Mouse (Mus musculus) liver, postnatal 0 days (tissue): ENCODE results near the gene Gm28043. TPM values are rescaled to one million over a fixed set of nuclear protein-coding genes. Genes with fewer than 3 reads are reported as not detected.

Experiments used
- ATAC-seq: fragments of 200-750 bp; cut with Nextera tagmentation; 2 replicates; pipeline ENCODE4 v1.8.0; 2017; ENCODE audit warnings: mild to moderate bottlenecking, moderate library complexity
- DNase-seq: peaks from one replicate; pipeline ENCODE4 v3.0.0-alpha.2; 2016
- H3K27ac ChIP-seq: fragments of 300-500 bp; sonication (generic); 2 replicates; pipeline ENCODE4 v1.5.1; 2014; ENCODE audit warnings: antibody characterized with exemption, moderate library complexity, mild to moderate bottlenecking, low read depth
- H3K27me3 ChIP-seq: fragments of 300-500 bp; sonication (generic); 2 replicates; pipeline ENCODE4 v1.6.1; 2014; ENCODE audit warnings: low read length, control low read depth, mixed read lengths; ENCODE audit not compliant: insufficient read depth
- H3K36me3 ChIP-seq: fragments of 300-500 bp; sonication (generic); replicated peaks from 2 replicates; pipeline ENCODE4 v1.6.1; 2014; ENCODE audit warnings: mild to moderate bottlenecking, control low read depth, low read length, moderate library complexity, mixed read lengths; ENCODE audit not compliant: insufficient read depth
- H3K4me1 ChIP-seq: fragments of 300-500 bp; sonication (generic); 2 replicates; pipeline ENCODE4 v1.6.1; 2014; ENCODE audit warnings: antibody characterized with exemption, mild to moderate bottlenecking, control low read depth; ENCODE audit not compliant: insufficient read depth
- H3K4me2 ChIP-seq: fragments of 300-500 bp; sonication (generic); 2 replicates; pipeline ENCODE4 v1.6.1; 2014; ENCODE audit warnings: low read depth, mild to moderate bottlenecking, low read length, moderate library complexity, mixed read lengths
- H3K4me3 ChIP-seq: fragments of 300-500 bp; sonication (generic); 2 replicates; pipeline ENCODE4 v1.5.1; 2014; ENCODE audit warnings: low read depth, low read length
- H3K9ac ChIP-seq: fragments of 300-500 bp; sonication (generic); replicated peaks from 2 replicates; pipeline ENCODE4 v1.6.1; 2014; ENCODE audit warnings: mild to moderate bottlenecking, moderate library complexity
- H3K9me3 ChIP-seq: fragments of 300-500 bp; sonication (generic); 2 replicates; pipeline ENCODE4 v1.6.1; 2016; ENCODE audit warnings: mild to moderate bottlenecking, control low read depth, low read length, mixed read lengths
- CTCF ChIP-seq: sonication (generic); IDR thresholded peaks from 2 replicates; pipeline ENCODE4 v1.5.1; 2016; ENCODE audit warnings: antibody characterized with exemption, low read depth
- EP300 ChIP-seq: IDR thresholded peaks from 2 replicates; pipeline ENCODE4 v1.6.1; 2016; ENCODE audit warnings: antibody characterized with exemption, low read depth, mild to moderate bottlenecking
- WGBS: fragments of 180-500 bp; shearing (Covaris S2); extraction: QIAGEN DNeasy Blood & Tissue Kit; methylation state at CpG from one replicate; pipeline ENCODE4 v1.1.7; 2014; ENCODE audit not compliant: insufficient replicate concordance; 5-methylcytosine and 5-hydroxymethylcytosine counted together
- polyA plus RNA-seq: library from polyadenylated mRNA; unstranded; fragments of >200 nt; fragmentation: Nextera tagmentation; extraction: Ambion mirVana; gene quantifications from 2 replicates; pipeline ENCODE4 v1.2.1, GENCODE M21; 2015

Gm28043 gene
- polyA plus RNA-seq, 1 experiment from 2014 or later, result 0.69 TPM

DNA sequence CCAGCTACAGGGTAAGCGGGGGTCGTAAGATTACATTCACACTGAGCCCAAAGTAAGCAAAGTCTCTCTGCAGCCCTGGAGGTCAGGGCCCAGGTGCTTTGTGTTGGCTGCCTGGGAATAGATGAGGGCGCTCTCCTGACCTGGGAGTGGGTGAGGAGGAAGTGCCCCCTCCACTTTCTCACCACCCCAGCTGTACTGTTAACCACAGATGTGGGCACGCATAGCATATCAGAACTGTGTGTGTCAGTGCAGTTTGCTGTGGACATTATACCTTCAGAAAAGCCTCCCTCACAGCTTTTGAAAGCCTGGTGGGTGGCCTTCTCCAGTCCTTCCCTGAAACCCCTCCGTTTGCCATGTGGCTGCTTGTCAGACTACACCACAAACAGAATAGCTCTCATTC lies 30.4 kb upstream of the Gm28043 start:
- Histone ChIP-seq H3K27ac (no peak overlapping the region), H3K9me3 (no peaks in the 10 kb centered on the region), H3K36me3 (peaks cover 7% of the 10 kb centered on the region), H3K27me3 (no peaks in the 10 kb centered on the region), H3K4me1 (no peaks in the 10 kb centered on the region), H3K4me2 (no peak overlapping the region), H3K4me3 (no peak overlapping the region), H3K9ac (no peak overlapping the region)
- ATAC-seq, result no peak
- no peak for DNase-seq
- 40% methylated on average over 5 of the region's 5 CpGs for WGBS
- TF ChIP-seq CTCF (no peak), EP300 (no peak)

DNA sequence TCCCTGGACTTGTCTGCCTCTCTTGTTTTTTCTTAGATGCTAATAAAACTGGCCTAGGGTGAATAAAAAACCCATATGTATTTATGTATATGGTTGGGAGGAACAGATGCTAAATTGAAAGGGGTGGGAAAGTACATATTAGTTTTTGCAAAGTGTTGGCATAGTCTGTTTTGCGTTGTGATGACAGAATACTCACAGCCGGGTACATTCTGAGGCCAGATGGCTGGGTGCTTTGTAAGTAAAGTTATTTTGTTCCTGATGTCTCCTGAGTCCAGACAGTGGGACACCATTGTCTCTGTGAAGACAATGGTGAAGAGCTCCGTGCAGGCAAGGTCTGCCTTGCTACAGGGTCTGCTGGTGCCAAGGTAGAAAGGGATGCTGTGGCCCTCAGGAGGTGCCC lies 29.9 kb upstream of the Gm28043 start:
- no peak overlapping the region for H3K9ac ChIP-seq
- WGBS, result 77% methylated on average over 3 of the region's 3 CpGs

DNA sequence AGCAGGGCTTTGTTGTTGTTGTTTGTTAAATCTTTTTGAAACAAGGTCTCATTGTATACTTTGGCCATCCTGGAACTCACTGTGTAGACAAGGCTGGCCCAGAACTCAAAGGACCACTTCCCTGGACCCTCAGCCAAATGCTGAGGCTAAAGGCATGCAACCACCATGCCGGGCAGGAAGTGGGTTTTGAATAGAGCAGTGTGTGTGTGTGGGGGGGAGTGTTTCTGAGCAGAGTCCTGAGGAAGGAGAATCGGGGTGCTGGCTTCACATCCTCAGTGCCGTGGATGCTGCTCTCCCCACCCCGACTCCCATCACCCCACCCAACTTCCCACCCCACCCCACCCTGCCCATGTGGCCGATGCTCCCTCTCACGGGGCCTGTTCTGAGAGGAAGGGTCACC lies 29.2 kb upstream of the Gm28043 start:
- Histone ChIP-seq H3K4me1 (no peaks in the 10 kb centered on the region), H3K4me3 (no peak overlapping the region), H3K9me3 (no peaks in the 10 kb centered on the region), H3K27ac (no peak overlapping the region), H3K27me3 (no peaks in the 10 kb centered on the region), H3K9ac (no peak overlapping the region), H3K36me3 (peaks cover 3% of the 10 kb centered on the region), H3K4me2 (no peak overlapping the region)
- WGBS, result 71% methylated on average over 6 of the region's 6 CpGs
- ATAC-seq (no peak), DNase-seq (no peak)
- TF ChIP-seq CTCF (no peak), EP300 (no peak)

More for the DNA sequence above, 29.9 kb upstream of the Gm28043 start:
- TF ChIP-seq EP300, result no peak
- TF ChIP-seq CTCF, result no peak
- ATAC-seq (no peak), DNase-seq (no peak)
- Histone ChIP-seq H3K4me2 (no peak overlapping the region), H3K9me3 (no peaks in the 10 kb centered on the region), H3K4me1 (no peaks in the 10 kb centered on the region), H3K27me3 (no peaks in the 10 kb centered on the region), H3K4me3 (no peak overlapping the region), H3K27ac (no peak overlapping the region), H3K36me3 (peaks cover 4% of the 10 kb centered on the region)

DNA sequence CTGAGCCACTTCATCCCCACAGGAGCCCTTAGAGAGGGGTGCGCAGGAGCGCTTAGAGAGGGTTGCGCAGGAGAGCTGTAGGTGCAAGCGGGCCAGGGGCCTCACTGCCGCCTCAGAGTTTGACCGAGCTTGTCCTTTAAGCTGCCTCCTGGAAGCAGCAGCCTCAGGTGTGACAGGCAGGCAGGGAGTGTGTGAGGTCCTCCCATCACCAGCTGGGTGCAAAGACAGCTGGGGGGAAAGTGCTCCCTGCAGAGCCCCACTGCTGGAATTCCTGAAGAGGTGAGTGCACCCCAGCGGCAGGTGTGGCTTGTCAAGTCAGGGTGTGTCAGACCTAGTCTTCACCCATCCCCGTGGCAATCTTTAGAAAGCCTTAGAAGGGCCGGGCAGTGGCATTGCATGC lies 27.8 kb upstream of the Gm28043 start:
- DNase-seq, result no peak
- Histone ChIP-seq H3K9me3 (no peaks in the 10 kb centered on the region), H3K9ac (no peak overlapping the region), H3K36me3 (peaks cover 3% of the 10 kb centered on the region), H3K27me3 (no peaks in the 10 kb centered on the region), H3K27ac (no peak overlapping the region), H3K4me2 (no peak overlapping the region), H3K4me3 (no peak overlapping the region), H3K4me1 (no peaks in the 10 kb centered on the region)
- TF ChIP-seq EP300 (no peak), CTCF (no peak)
- 88% methylated on average over 9 of the region's 9 CpGs for WGBS
- no peak for ATAC-seq

DNA sequence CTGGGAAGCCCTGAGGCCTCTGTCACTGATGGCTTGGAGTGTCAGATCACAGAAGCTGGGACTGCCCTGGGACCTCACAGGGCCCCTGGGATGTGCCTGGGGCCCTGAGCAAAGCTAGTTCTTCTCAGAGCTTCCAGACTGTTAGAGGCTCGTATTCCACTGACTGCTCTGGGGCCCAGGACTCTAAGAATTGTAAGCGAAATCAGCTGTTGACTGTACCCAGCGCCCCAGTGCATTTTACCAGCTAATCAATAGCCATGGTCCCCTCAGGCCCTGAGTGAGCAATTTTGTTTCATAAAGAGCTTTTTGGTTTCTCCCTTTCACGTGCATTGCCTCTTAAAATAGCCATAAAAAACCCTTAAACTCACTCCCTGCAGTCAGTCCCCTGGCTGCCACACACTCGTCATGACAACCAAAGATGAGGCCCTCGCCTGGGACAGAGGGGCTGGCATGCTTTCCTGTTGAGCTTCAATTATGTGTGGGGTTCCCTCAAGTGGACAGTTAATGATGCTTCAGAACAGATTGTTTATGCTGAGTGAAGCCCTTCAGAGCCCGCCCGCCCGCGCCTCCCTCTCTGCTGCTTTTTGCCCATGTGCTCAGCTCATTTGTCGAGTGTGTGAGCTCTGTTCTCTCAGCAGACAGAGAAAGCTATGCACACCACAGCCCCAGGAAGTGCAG lies 25.3 kb upstream of the Gm28043 start:
- Histone ChIP-seq H3K9ac (no peak overlapping the region), H3K27ac (no peak overlapping the region), H3K4me2 (no peak overlapping the region), H3K4me1 (no peaks in the 10 kb centered on the region), H3K9me3 (no peaks in the 10 kb centered on the region), H3K36me3 (no peaks in the 10 kb centered on the region; the same call in none of the 2 replicates), H3K4me3 (no peak overlapping the region), H3K27me3 (no peaks in the 10 kb centered on the region)
- 77% methylated on average over 11 of the region's 11 CpGs for WGBS
- DNase-seq, result no peak
- TF ChIP-seq CTCF (no peak), EP300 (no peak)
- no peak for ATAC-seq

DNA sequence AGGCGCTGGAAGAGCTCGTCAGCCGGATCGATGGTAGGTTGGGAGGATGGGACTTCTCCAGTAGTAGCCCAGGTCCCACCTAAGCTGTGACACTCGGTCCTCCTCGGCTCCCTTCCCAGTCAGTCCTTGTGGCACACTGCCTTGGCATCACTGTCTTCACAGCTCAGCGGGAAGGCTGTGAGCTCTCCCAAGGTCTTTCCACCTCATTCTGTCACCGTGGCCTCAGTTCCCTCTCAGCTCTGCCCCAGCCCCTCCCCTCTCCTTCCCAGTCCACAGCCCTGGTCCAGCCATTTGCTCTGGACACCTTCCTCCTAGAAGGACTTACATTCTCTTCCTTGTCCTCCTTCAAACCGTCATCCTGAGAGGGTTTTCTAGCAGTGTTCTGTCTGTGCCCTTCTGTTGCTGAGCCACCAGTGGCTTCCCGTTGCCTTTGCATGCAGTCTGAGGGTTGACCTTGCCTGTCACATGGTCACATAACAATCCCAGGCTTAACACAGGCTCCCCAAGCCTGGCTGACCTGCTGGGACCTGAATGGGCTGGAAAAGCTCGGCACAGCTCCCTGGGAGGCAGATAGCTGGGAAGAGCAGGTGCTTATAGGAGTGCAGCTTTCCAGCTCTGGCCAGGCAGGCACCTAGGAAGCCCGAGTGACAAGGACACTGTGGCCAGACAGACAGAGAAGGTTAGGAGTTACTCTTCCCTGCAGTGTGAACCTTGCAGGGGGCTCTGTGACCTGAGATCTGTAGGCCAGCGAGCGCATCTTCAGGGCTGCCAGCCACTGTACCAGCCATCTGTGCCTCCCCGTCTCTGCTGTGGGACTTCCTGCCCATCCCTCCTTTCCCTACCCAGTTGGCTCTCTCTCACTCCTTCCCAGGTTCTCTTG lies 18.5 kb upstream of the Gm28043 start:
- Histone ChIP-seq H3K4me3 (no peak overlapping the region), H3K27ac (no peak overlapping the region), H3K36me3 (peaks cover 8% of the 10 kb centered on the region), H3K27me3 (no peaks in the 10 kb centered on the region), H3K9me3 (no peaks in the 10 kb centered on the region), H3K9ac (no peak overlapping the region), H3K4me2 (no peak overlapping the region), H3K4me1 (no peaks in the 10 kb centered on the region)
- WGBS, result 87% methylated on average over 15 of the region's 15 CpGs
- no peak for DNase-seq
- ATAC-seq, result no peak
- TF ChIP-seq CTCF (no peak), EP300 (no peak)
